Mouse (Mus musculus): ENCODE measurements around the gene Vinac1. TPM values are rescaled to one million over a fixed set of nuclear protein-coding genes. Genes with fewer than 3 reads are reported as not detected.

Gene Vinac1
- not detected in 2 replicates for polyA plus RNA-seq (2011; ENCODE audit: insufficient read depth, insufficient read length, low replicate concordance, missing spikeins)

DNA sequence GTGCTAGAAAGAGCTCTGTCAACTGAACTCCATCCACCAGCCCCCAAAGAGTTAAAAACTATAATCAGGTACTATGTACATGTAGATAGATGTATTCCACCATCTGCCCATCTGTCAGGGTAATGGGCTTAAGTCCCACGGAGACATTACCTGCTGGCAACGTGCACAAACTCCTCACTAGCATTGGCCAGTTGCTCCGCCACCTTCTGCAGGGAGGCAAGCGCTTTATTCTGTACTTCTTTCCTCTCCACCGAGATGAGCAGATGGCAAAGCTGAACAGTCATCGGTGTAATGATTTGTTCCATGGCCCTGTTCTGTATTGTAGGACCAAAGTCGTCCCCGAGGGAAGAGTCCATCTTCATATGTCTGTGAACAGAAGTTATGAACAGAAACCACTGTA lies at the start of gene Vinac1:
Gene Vinac1, minus strand, starts transcription at position 362 of the 400 bp plus-strand sequence.
- no peak for TF ChIP-seq CTCF (IDR thresholded peaks at IDR 0.05; ENCODE audit: control insufficient read depth, insufficient read depth, low read length)
- no peak for TF ChIP-seq POLR2A (IDR thresholded peaks at IDR 0.05; ENCODE audit: borderline replicate concordance, control insufficient read depth, low read depth, low read length)
- Histone ChIP-seq H3K4me1 (ENCODE audit: control insufficient read depth, insufficient read depth, low read length) (no peaks in the 10 kb centered on the region), H3K4me3 (replicated peaks; ENCODE audit: control insufficient read depth, low read depth, low read length) (no peak within 1 kb of the TSS), H3K27ac (ENCODE audit: control insufficient read depth, insufficient read depth, low read depth, low read length, poor library complexity) (no peak within 1 kb of the TSS)
- 79% methylated on average over 8 of the region's 8 CpGs for WGBS

DNA sequence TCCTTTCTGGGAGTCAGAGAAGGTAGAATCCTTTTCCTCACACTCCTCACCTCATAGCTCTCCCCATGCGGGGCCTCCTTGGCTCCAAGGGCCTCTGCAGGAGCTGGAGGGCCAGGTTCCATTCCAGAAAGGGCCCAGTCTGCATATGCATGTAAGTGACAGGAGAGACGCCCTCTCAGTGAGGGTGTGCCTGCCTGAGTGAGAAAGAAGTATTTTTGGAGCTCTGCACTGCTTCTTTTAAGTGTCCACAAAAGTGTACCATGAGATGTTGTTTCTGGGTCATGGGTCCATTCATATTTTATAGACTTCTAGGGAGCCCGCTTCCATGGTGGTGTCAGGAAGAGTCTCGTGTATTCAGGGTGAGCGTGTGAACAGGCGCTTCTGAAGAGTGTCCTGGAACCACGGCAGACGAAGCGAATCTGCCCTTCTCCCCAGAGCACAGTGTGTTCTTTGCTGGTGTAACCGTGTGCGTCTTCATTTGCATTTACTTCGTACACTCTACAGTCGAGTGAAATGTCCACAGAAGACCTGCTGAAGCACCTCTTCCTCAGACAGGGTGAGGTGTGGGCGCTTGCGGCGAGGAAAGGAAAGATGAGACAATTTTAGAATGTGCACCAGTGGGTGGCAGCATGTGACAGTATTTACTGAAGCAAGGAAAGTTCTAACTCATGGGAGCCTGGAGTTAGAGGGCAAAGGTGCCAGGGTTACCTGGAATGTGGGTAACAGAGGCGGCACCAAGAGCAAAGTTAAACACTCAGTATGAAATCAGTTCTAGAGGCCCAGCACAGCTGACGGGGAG lies 46.2 kb upstream of the Vinac1 start:
- no peaks in the 10 kb centered on the region for H3K4me1 ChIP-seq (ENCODE audit: control insufficient read depth, insufficient read depth, low read length)
- 82% methylated on average over 18 of the region's 18 CpGs for WGBS
- H3K4me3 ChIP-seq (replicated peaks; ENCODE audit: control insufficient read depth, low read depth, low read length), result no peak overlapping the region
- no peak overlapping the region for H3K27ac ChIP-seq (ENCODE audit: control insufficient read depth, insufficient read depth, low read depth, low read length, poor library complexity)
- TF ChIP-seq CTCF (IDR thresholded peaks at IDR 0.05; ENCODE audit: control insufficient read depth, insufficient read depth, low read length) (no peak), POLR2A (IDR thresholded peaks at IDR 0.05; ENCODE audit: borderline replicate concordance, control insufficient read depth, low read depth, low read length) (no peak)

DNA sequence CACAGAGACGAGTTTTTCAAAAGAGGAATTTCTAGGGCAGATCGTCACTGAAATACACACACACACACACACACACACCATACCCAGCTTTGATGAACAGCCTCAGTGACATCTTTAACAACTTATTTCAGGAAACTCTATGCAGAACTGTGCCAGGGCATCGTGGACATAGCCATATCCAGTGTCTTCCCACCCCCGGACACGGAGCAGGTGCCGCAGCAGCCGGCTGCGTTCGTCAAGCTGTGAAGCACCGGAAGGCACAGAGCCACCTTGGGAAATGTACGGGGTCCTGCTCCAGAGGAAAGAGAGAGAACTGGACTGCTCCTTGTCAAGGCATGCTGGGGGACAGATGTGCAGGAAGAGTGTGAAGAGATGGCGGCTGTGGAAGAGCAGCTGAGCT lies 44.8 kb upstream of the Vinac1 start:
- TF ChIP-seq CTCF (IDR thresholded peaks at IDR 0.05; ENCODE audit: control insufficient read depth, insufficient read depth, low read length) (no peak), POLR2A (IDR thresholded peaks at IDR 0.05; ENCODE audit: borderline replicate concordance, control insufficient read depth, low read depth, low read length) (no peak)
- WGBS, result 93% methylated on average over 12 of the region's 12 CpGs
- Histone ChIP-seq H3K4me1 (ENCODE audit: control insufficient read depth, insufficient read depth, low read length) (no peaks in the 10 kb centered on the region), H3K4me3 (replicated peaks; ENCODE audit: control insufficient read depth, low read depth, low read length) (no peak overlapping the region), H3K27ac (ENCODE audit: control insufficient read depth, insufficient read depth, low read depth, low read length, poor library complexity) (no peak overlapping the region)

DNA sequence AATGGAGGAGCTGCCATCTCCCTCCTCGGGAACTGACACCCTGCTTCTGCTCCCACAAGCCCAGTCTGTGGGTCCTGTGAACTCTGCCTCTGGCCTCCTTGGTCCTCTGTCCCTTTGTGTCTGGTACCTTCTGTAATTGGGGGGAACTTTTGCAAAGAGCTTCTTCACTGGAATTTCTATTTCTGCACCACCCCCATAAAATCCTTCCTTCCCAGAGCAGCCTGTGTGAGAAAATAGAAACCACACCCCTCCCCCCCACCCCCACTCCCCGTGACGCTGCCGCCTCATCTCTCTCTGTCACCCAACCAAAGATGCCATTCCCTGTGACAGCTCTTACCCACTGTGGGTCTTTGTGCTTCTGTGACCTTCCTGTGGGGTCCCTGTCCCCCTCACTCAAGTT lies 42.4 kb upstream of the Vinac1 start:
- WGBS, result 84% methylated on average over 4 of the region's 4 CpGs
- TF ChIP-seq CTCF (IDR thresholded peaks at IDR 0.05; ENCODE audit: control insufficient read depth, insufficient read depth, low read length), result no peak
- no peak for TF ChIP-seq POLR2A (IDR thresholded peaks at IDR 0.05; ENCODE audit: borderline replicate concordance, control insufficient read depth, low read depth, low read length)
- Histone ChIP-seq H3K4me1 (ENCODE audit: control insufficient read depth, insufficient read depth, low read length) (no peaks in the 10 kb centered on the region), H3K27ac (ENCODE audit: control insufficient read depth, insufficient read depth, low read depth, low read length, poor library complexity) (no peak overlapping the region), H3K4me3 (replicated peaks; ENCODE audit: control insufficient read depth, low read depth, low read length) (no peak overlapping the region)

DNA sequence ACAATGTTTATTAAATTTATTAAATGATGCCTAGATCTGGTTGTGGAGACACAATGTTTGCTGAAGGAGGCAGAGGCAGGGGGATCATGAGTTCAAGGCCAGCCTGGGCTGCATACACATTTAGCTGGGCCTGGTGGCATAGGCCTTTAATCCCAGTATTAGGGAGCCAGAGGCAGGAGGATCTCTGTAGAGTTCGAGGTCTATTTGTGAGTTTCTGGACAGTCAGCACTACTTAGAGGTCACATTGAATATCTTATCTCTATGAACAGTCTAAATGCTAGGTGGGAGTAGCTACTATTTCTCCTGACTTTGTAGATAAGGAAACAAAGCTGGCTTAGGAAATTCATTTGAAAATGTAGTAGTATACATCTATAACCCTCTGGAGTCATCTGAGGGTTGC lies 39.5 kb upstream of the Vinac1 start:
- no peak overlapping the region for H3K27ac ChIP-seq (ENCODE audit: control insufficient read depth, insufficient read depth, low read depth, low read length, poor library complexity)
- H3K4me3 ChIP-seq (replicated peaks; ENCODE audit: control insufficient read depth, low read depth, low read length), result no peak overlapping the region
- TF ChIP-seq POLR2A (IDR thresholded peaks at IDR 0.05; ENCODE audit: borderline replicate concordance, control insufficient read depth, low read depth, low read length), result no peak
- no peak for TF ChIP-seq CTCF (IDR thresholded peaks at IDR 0.05; ENCODE audit: control insufficient read depth, insufficient read depth, low read length)
- no peaks in the 10 kb centered on the region for H3K4me1 ChIP-seq (ENCODE audit: control insufficient read depth, insufficient read depth, low read length)
- WGBS, result 76% methylated on average over 1 of the region's 1 CpGs

DNA sequence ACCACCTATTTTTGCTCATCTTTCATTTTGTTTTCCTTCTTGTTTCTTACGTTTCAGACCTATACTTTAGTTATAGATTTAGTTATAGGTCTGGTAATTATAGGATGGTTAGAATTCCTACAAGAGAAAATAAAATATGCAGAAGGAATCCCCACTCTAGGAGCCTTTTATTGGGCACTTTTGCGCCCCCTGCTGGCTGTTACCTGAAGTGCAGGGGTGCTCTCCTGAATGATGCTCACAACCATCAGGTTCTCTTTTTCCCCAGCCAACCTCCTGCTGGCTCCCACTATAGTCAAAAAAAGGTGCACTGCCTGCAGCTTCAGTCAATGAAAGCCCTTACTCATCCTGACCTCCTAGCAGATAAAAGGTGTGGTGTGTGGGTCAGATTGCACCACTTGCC lies 37.0 kb upstream of the Vinac1 start:
- WGBS, result 63% methylated on average over 2 of the region's 2 CpGs
- peak; percentile 62 for TF ChIP-seq CTCF (IDR thresholded peaks at IDR 0.05; ENCODE audit: control insufficient read depth, insufficient read depth, low read length)
- TF ChIP-seq POLR2A (IDR thresholded peaks at IDR 0.05; ENCODE audit: borderline replicate concordance, control insufficient read depth, low read depth, low read length), result no peak
- no peak overlapping the region for H3K4me3 ChIP-seq (replicated peaks; ENCODE audit: control insufficient read depth, low read depth, low read length)
- no peak overlapping the region for H3K27ac ChIP-seq (ENCODE audit: control insufficient read depth, insufficient read depth, low read depth, low read length, poor library complexity)
- no peaks in the 10 kb centered on the region for H3K4me1 ChIP-seq (ENCODE audit: control insufficient read depth, insufficient read depth, low read length)

DNA sequence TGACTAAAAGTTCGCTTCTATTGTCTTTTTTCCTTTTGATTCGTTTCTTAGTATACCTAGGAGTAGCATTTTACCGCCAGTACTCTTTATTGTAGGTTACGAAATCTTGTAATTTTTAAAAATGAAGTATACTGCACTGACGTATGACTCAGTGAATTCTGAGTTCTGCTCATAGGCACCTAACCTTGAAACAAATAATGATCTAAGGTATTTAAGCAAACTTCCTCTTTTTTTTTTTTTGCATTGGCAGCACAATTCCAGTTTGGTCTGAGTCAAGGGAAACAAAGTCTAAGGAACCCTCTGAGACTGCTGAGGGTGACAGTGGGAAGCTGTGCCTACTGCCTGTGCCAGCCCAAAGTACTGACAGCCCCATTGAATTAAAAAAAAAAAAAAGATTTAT lies 35.5 kb upstream of the Vinac1 start:
- no peak for TF ChIP-seq POLR2A (IDR thresholded peaks at IDR 0.05; ENCODE audit: borderline replicate concordance, control insufficient read depth, low read depth, low read length)
- TF ChIP-seq CTCF (IDR thresholded peaks at IDR 0.05; ENCODE audit: control insufficient read depth, insufficient read depth, low read length), result no peak
- no peak overlapping the region for H3K4me3 ChIP-seq (replicated peaks; ENCODE audit: control insufficient read depth, low read depth, low read length)
- H3K4me1 ChIP-seq (ENCODE audit: control insufficient read depth, insufficient read depth, low read length), result no peaks in the 10 kb centered on the region
- 71% methylated on average over 5 of the region's 5 CpGs for WGBS
- no peak overlapping the region for H3K27ac ChIP-seq (ENCODE audit: control insufficient read depth, insufficient read depth, low read depth, low read length, poor library complexity)

DNA sequence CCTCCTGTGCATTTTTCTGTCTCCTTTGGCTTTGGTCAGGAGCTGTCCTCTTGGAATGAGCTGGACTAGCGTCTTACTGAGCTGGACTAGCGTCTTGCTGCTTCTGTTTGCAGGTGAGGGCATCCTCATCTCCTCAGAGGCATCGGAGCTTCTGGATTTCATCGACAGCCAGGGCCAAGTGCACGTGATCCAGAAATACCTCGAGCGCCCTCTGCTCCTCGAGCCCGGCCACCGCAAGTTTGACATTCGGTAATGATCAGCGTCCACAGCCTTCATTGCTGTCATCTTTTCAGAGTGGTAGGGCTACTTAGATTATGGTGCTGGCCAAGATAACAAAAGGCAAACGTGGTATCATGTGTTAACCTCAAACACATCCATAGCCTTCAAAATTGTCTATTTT lies 33.1 kb upstream of the Vinac1 start:
- Histone ChIP-seq H3K4me3 (replicated peaks; ENCODE audit: control insufficient read depth, low read depth, low read length) (no peak overlapping the region), H3K27ac (ENCODE audit: control insufficient read depth, insufficient read depth, low read depth, low read length, poor library complexity) (no peak overlapping the region), H3K4me1 (ENCODE audit: control insufficient read depth, insufficient read depth, low read length) (no peaks in the 10 kb centered on the region)
- TF ChIP-seq CTCF (IDR thresholded peaks at IDR 0.05; ENCODE audit: control insufficient read depth, insufficient read depth, low read length) (no peak), POLR2A (IDR thresholded peaks at IDR 0.05; ENCODE audit: borderline replicate concordance, control insufficient read depth, low read depth, low read length) (no peak)
- WGBS, result 79% methylated on average over 13 of the region's 13 CpGs

Data from bone marrow, adult 2 months (tissue).